In the genomic region with DNA sequence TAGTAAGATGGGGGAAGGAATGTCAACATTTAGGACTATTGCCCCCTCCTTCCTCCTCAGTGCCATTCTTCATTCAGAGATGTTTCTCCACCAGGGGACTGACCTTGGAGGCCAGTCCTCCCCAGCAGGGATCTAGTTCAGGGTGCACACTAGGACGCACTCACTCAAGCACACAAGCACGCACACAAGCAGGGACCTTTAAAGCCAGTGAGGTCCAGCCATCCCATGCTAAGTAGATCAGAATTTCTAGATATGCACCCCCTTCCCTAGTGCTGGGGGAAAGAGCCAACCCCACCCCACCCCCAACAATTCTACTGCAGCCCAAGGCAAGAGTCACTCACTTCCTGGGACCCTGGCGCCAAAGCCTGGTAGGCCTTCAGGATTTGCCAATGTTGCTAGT, we compare ENCODE assay signal across 8 mouse cellular contexts.
A peak's percentile ranks its signal among the peaks of the same experiment; 100 is the strongest.
DNase-seq lines count a peak whose midpoint lies in the region; ATAC-seq and TF ChIP-seq lines count a peak whose summit lies in the region.
"Not testable (repeated sequence)": the region's sequence is repeated elsewhere in the genome, so short reads cannot be mapped to it uniquely, and the experiment has no call there.

No protein-coding gene starts in this region.

- H3K4me3 ChIP-seq in embryonic facial prominence, embryonic 15.5 days (replicated peaks); hindbrain, postnatal 0 days (ENCODE audit: low read length); kidney, embryonic 14.5 days (ENCODE audit: low read length); limb, embryonic 12.5 days (replicated peaks); midbrain, embryonic 12.5 days; neural tube, embryonic 14.5 days (ENCODE audit: low read depth, low read length): not testable (repeated sequence)

- 81% methylated on average over 3 of the region's 3 CpGs for WGBS in embryonic facial prominence, embryonic 15.5 days
- WGBS in hindbrain, postnatal 0 days = no CpG with 5 or more reads among the region's 3 CpGs
- WGBS in kidney, embryonic 14.5 days = no CpG with 5 or more reads among the region's 3 CpGs
- 91% methylated on average over 3 of the region's 3 CpGs for WGBS in limb, embryonic 12.5 days
- WGBS in midbrain, embryonic 12.5 days = 97% methylated on average over 3 of the region's 3 CpGs
- no CpG with 5 or more reads among the region's 3 CpGs for WGBS in neural tube, embryonic 14.5 days

- DNase-seq in heart, adult 11 months = peak; percentile 96
- DNase-seq in hindbrain, postnatal 0 days (ENCODE audit: low spot score) = not testable (repeated sequence)
- peak; percentile 7 for DNase-seq in urinary bladder, postnatal 14 days (ENCODE audit: low spot score)

- not testable (repeated sequence) for H3K9ac ChIP-seq in embryonic facial prominence, embryonic 15.5 days; hindbrain, postnatal 0 days (replicated peaks; ENCODE audit: low read length); kidney, embryonic 14.5 days (ENCODE audit: low read depth, low read length); limb, embryonic 12.5 days (replicated peaks); midbrain, embryonic 12.5 days (replicated peaks); neural tube, embryonic 14.5 days (replicated peaks; ENCODE audit: low read depth, low read length)

- not testable (repeated sequence) for H3K9me3 ChIP-seq in embryonic facial prominence, embryonic 15.5 days (replicated peaks); hindbrain, postnatal 0 days (ENCODE audit: low read length); kidney, embryonic 14.5 days (ENCODE audit: control insufficient read depth, low read length); limb, embryonic 12.5 days; midbrain, embryonic 12.5 days; neural tube, embryonic 14.5 days (ENCODE audit: control insufficient read depth, low read length)

- H3K36me3 ChIP-seq in embryonic facial prominence, embryonic 15.5 days; hindbrain, postnatal 0 days (ENCODE audit: insufficient read depth, low read length); kidney, embryonic 14.5 days (ENCODE audit: control insufficient read depth, insufficient read depth, low read length); limb, embryonic 12.5 days; midbrain, embryonic 12.5 days; neural tube, embryonic 14.5 days (ENCODE audit: control insufficient read depth, insufficient read depth, low read length): not testable (repeated sequence)

- H3K27ac ChIP-seq in embryonic facial prominence, embryonic 15.5 days (replicated peaks); hindbrain, postnatal 0 days; kidney, embryonic 14.5 days (ENCODE audit: low read depth, low read length); limb, embryonic 12.5 days; midbrain, embryonic 12.5 days (replicated peaks); neural tube, embryonic 14.5 days (ENCODE audit: low read depth, low read length): not testable (repeated sequence)

- not testable (repeated sequence) for H3K27me3 ChIP-seq in embryonic facial prominence, embryonic 15.5 days; hindbrain, postnatal 0 days (ENCODE audit: insufficient read depth, low read length); kidney, embryonic 14.5 days (ENCODE audit: control insufficient read depth, insufficient read depth, low read length); limb, embryonic 12.5 days; midbrain, embryonic 12.5 days; neural tube, embryonic 14.5 days (ENCODE audit: control insufficient read depth, insufficient read depth, low read length)

- 0 out of 2 replicates have a peak, but pooled peaks have one; percentile 54 for ATAC-seq in embryonic facial prominence, embryonic 15.5 days (ENCODE audit: insufficient number of reproducible peaks, low FRiP score, low TSS enrichment, low read depth)
- peak; percentile 72; the same call in 1 of the 2 replicates for ATAC-seq in hindbrain, postnatal 0 days
- peak; percentile 89 for ATAC-seq in kidney, embryonic 14.5 days (ENCODE audit: low FRiP score, low TSS enrichment)
- peak; percentile 79; the same call in 1 of the 2 replicates for ATAC-seq in limb, embryonic 12.5 days (ENCODE audit: insufficient number of reproducible peaks, insufficient read depth, low FRiP score, low TSS enrichment, low read depth)
- ATAC-seq in midbrain, embryonic 12.5 days (ENCODE audit: low FRiP score, low read depth) = peak; percentile 77
- ATAC-seq in neural tube, embryonic 14.5 days (ENCODE audit: low read depth) = peak; percentile 85; the same call in 1 of the 2 replicates

- H3K4me1 ChIP-seq in embryonic facial prominence, embryonic 15.5 days; hindbrain, postnatal 0 days (ENCODE audit: insufficient read depth, low read length); kidney, embryonic 14.5 days (ENCODE audit: control insufficient read depth, insufficient read depth, low read length); limb, embryonic 12.5 days (replicated peaks); midbrain, embryonic 12.5 days; neural tube, embryonic 14.5 days (ENCODE audit: control insufficient read depth, insufficient read depth, low read length): not testable (repeated sequence)

- not testable (repeated sequence) for TF ChIP-seq CTCF in hindbrain, postnatal 0 days (IDR thresholded peaks at IDR 0.05; ENCODE audit: low read depth)

- not testable (repeated sequence) for H3K4me2 ChIP-seq in embryonic facial prominence, embryonic 15.5 days (replicated peaks); hindbrain, postnatal 0 days (ENCODE audit: low read depth, low read length); kidney, embryonic 14.5 days (replicated peaks; ENCODE audit: low read depth, low read length); limb, embryonic 12.5 days; midbrain, embryonic 12.5 days (replicated peaks); neural tube, embryonic 14.5 days (ENCODE audit: low read depth, low read length)
